ENCODE assay signal across 23 mouse cellular contexts in the genomic region with DNA sequence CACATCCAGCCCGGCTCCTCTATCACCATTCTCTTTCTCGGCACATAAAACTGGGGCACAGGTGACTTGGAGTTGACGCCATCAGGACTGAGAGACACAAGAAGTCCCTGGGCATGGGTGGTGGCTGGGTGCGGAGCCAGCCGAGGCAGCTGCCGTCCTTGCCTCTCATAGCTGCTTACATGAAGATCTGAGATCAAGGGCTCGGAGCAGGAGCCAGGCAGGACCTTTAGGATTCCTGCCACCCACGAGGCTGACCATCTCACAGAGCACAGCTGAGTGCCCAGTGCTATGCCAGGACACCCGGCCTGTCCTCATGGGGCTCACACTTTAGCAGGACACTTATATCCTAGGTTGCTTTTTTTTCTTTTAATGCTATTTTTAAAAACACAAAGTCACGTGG.
"Had no signal": no experiment of that assay in that cellular context is flagged by ENCODE, and none has a peak within 500 bp of the region (broad histone marks: within the 10 kb centered on the region; RNA-seq: fewer than 3 reads in every experiment).

No protein-coding gene starts in this region.

- H3K27ac ChIP-seq: heart, adult 2 months; hindbrain, embryonic 10.5 days; hindbrain, embryonic 13.5 days; hindbrain, embryonic 15.5 days; hindbrain, postnatal 0 days; kidney, embryonic 15.5 days; kidney, postnatal 0 days; left cerebral cortex, adult 2 months; limb, embryonic 10.5 days; limb, embryonic 12.5 days; liver, embryonic 13.5 days; liver, embryonic 15.5 days had no signal

- DNase-seq: heart, adult 2 months; heart, postnatal 10 days; heart, postnatal 4 days; kidney, adult 11 months; kidney, adult 2 months; kidney, adult 9 months; kidney, postnatal 14 days; kidney, postnatal 36 days; liver; liver, embryonic 13.5 days; liver, postnatal 0 days had no signal

- H3K4me3 ChIP-seq: heart, adult 2 months; heart, embryonic 10.5 days; heart, embryonic 12.5 days; hindbrain, embryonic 10.5 days; hindbrain, embryonic 13.5 days; hindbrain, embryonic 15.5 days; kidney, embryonic 15.5 days; left cerebral cortex, adult 2 months; limb, embryonic 10.5 days; limb, embryonic 12.5 days; liver, embryonic 13.5 days; liver, embryonic 15.5 days had no signal
